Mouse (Mus musculus) cortical plate, adult 2 months (tissue): ENCODE measurements at regions not wholly inside any gene's neighbourhood (a gene's known extent, or its start where the extent isn't known, plus 50 kb on each side); places are given as distances from the start of the nearest gene placed in this dataset.

Source experiments
- CTCF ChIP-seq: fragments of 200-500 bp; IDR thresholded peaks from 2 replicates; pipeline ENCODE4 v1.5.1; 2011; ENCODE audit warnings: mild to moderate bottlenecking, control low read depth, low read length; ENCODE audit not compliant: insufficient read depth; ENCODE audit errors: extremely low read depth
- POLR2A ChIP-seq: fragments of 200-500 bp; IDR thresholded peaks from 2 replicates; pipeline ENCODE4 v1.6.1; 2011; ENCODE audit warnings: mild to moderate bottlenecking, low read length, control low read depth; ENCODE audit not compliant: insufficient read depth; ENCODE audit errors: extremely low read depth

DNA sequence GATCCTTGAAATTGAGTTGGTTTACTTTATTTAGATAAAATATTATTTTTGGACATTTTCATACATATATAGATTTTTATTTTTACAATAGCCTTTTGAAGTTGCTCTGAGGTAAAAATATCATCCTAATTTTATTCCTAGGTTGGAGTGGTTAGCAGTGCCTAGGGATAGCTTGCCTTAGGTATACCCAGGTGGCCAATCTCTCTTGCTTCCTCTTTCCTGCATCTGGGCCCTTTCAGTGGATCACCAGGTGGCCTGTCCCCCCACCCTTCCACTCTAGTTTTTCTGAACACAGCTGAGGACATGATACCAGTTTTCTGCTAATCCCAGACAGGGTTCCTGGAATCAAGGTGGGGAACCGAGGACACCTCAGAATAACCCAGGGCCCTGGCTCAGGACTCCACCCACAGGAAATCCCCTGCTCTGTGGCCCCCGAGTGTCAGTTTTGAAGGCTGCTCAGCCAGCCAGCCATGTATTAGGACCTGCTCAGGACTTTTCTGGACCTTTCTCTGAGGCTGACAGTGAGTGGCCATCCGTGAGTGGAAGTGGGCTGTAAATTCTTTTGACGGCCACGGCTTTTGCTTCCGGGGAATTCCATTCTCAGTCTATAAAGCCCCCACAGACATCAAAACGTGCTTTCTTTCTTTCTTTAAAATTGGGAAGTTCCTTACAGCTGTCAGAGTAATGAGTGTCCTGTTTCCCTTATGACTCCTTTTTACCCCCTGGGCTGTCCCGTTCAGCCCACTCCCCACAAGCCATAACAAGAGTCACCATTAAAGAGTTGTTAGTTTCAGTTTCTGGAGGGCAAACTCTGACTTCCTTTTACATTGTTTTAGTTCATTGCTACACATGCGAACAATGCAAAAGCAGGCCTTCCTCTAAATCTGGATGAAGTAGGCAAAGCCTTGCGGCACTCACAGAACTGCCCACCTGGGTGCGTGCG lies 87.8 kb upstream of the Ccnd2 start:
- TF ChIP-seq CTCF (no peak), POLR2A (no peak)
